Mouse (Mus musculus) cerebellum, adult (tissue): ENCODE data around the gene Exph5.
A peak's percentile ranks its signal among the peaks of the same experiment; 100 is the strongest.

Experiments used
- ATAC-seq: cut with Nextera tagmentation; 2 replicates; pipeline ENCODE4 v1.9.2; 2017; ENCODE audit warnings: mild to moderate bottlenecking, moderate library complexity, mixed read lengths; ENCODE audit not compliant: insufficient number of reproducible peaks, low FRiP score, low TSS enrichment

Gene Exph5

GRCm38 (mm10) chr9:53312981-53313380, 11.5 kb downstream of the Exph5 start:
- peak; percentile 66; the same call in 1 of the 2 replicates for ATAC-seq

- ATAC-seq: peak; percentile 93
Measured at GRCm38 (mm10) chr9:53320894-53321650, 19.6 kb downstream of the Exph5 start.

- peak; percentile 79 for ATAC-seq
Measured at GRCm38 (mm10) chr9:53321683-53322082, 20.2 kb downstream of the Exph5 start.

- ATAC-seq: no peak
Measured at GRCm38 (mm10) chr9:53323419-53324251, 22.2 kb downstream of the Exph5 start.

GRCm38 (mm10) chr9:53325363-53326090, 24.1 kb downstream of the Exph5 start:
- no peak for ATAC-seq

- no peak for ATAC-seq
Measured at GRCm38 (mm10) chr9:53328203-53328602, 26.7 kb downstream of the Exph5 start.

GRCm38 (mm10) chr9:53329301-53330206, 28.1 kb downstream of the Exph5 start:
- no peak for ATAC-seq

GRCm38 (mm10) chr9:53330247-53330646, 28.8 kb downstream of the Exph5 start:
- no peak for ATAC-seq

GRCm38 (mm10) chr9:53333436-53333835, 32.0 kb downstream of the Exph5 start:
- no peak for ATAC-seq

- no peak for ATAC-seq
Measured at GRCm38 (mm10) chr9:53335131-53335530, 33.7 kb downstream of the Exph5 start.

- ATAC-seq: no peak
Measured at GRCm38 (mm10) chr9:53339603-53340002, 38.1 kb downstream of the Exph5 start.

GRCm38 (mm10) chr9:53340328-53340916, 39.0 kb downstream of the Exph5 start:
- no peak for ATAC-seq

- peak; percentile 29; the same call in 1 of the 2 replicates for ATAC-seq
Measured at GRCm38 (mm10) chr9:53340969-53341368, 39.5 kb downstream of the Exph5 start.

GRCm38 (mm10) chr9:53341981-53342380, 40.5 kb downstream of the Exph5 start:
- ATAC-seq: no peak

- peak; percentile 81 for ATAC-seq
Measured at GRCm38 (mm10) chr9:53344646-53345432, 43.4 kb downstream of the Exph5 start.

GRCm38 (mm10) chr9:53345728-53346127, 44.3 kb downstream of the Exph5 start:
- no peak for ATAC-seq

- no peak for ATAC-seq
Measured at GRCm38 (mm10) chr9:53346402-53346801, 44.9 kb downstream of the Exph5 start.

- ATAC-seq: peak; percentile 84
Measured at GRCm38 (mm10) chr9:53349211-53349610, 47.7 kb downstream of the Exph5 start.

- no peak for ATAC-seq
Measured at GRCm38 (mm10) chr9:53350331-53350730, 48.9 kb downstream of the Exph5 start.
